Comparison of ENCODE assay signal across 7 mouse cellular contexts in genomic region chr13:37483010-37483855, GRCm38 (mm10).
DNase-seq lines count a peak whose midpoint lies in the region; ATAC-seq and TF ChIP-seq lines count a peak whose summit lies in the region.

No protein-coding gene starts in this region.

- 17% methylated on average over 19 of the region's 19 CpGs for WGBS in hindbrain, embryonic 12.5 days
- 16% methylated on average over 19 of the region's 19 CpGs for WGBS in limb, embryonic 11.5 days
- WGBS in midbrain, embryonic 10.5 days: 16% methylated on average over 19 of the region's 19 CpGs
- 36% methylated on average over 19 of the region's 19 CpGs for WGBS in stomach, postnatal 0 days

- no peak overlapping the region; the same call in 1 of the 2 replicates for H3K4me3 ChIP-seq in hindbrain, embryonic 12.5 days
- no peak overlapping the region for H3K4me3 ChIP-seq in limb, embryonic 11.5 days (ENCODE audit: low read depth, low read length)
- peak overlapping the region; percentile 39 for H3K4me3 ChIP-seq in midbrain, embryonic 10.5 days
- H3K4me3 ChIP-seq in stomach, postnatal 0 days (ENCODE audit: low read depth, low read length): no peak overlapping the region

- H3K9ac ChIP-seq in hindbrain, embryonic 12.5 days: peak overlapping the region; percentile 46
- H3K9ac ChIP-seq in limb, embryonic 11.5 days (ENCODE audit: low read length): peak overlapping the region; percentile 58
- H3K9ac ChIP-seq in stomach, postnatal 0 days (ENCODE audit: low read length): peak overlapping the region; percentile 55

- H3K4me2 ChIP-seq in hindbrain, embryonic 12.5 days (replicated peaks): peak overlapping the region; percentile 45
- H3K4me2 ChIP-seq in limb, embryonic 11.5 days (ENCODE audit: low read depth, severe bottlenecking): peak overlapping the region; percentile 27
- peak overlapping the region; percentile 35 for H3K4me2 ChIP-seq in stomach, postnatal 0 days (replicated peaks; ENCODE audit: low read depth)

- H3K27me3 ChIP-seq in hindbrain, embryonic 12.5 days: 0 out of 2 replicates have a peak, but pooled peaks cover 1% of the 10 kb centered on the region
- H3K27me3 ChIP-seq in limb, embryonic 11.5 days (ENCODE audit: control insufficient read depth, insufficient read depth, low read length): no peaks in the 10 kb centered on the region
- peaks cover 49% of the 10 kb centered on the region for H3K27me3 ChIP-seq in midbrain, embryonic 10.5 days (ENCODE audit: low read depth, poor library complexity, severe bottlenecking)
- no peaks in the 10 kb centered on the region for H3K27me3 ChIP-seq in stomach, postnatal 0 days (ENCODE audit: control insufficient read depth, insufficient read depth, low read length)

- no peaks in the 10 kb centered on the region for H3K9me3 ChIP-seq in hindbrain, embryonic 12.5 days (replicated peaks)
- no peaks in the 10 kb centered on the region for H3K9me3 ChIP-seq in limb, embryonic 11.5 days (ENCODE audit: control insufficient read depth, low read length)
- no peaks in the 10 kb centered on the region for H3K9me3 ChIP-seq in midbrain, embryonic 10.5 days (replicated peaks)
- no peaks in the 10 kb centered on the region for H3K9me3 ChIP-seq in stomach, postnatal 0 days (ENCODE audit: control insufficient read depth, low read length)

- no peak for TF ChIP-seq EP300 in stomach, postnatal 0 days (optimal IDR thresholded peaks at IDR 0.05)

- peak; percentile 64 for ATAC-seq in hindbrain, embryonic 12.5 days (ENCODE audit: low FRiP score)
- peak; percentile 59 for ATAC-seq in limb, embryonic 11.5 days (ENCODE audit: insufficient number of reproducible peaks, low FRiP score, low TSS enrichment, low read depth)
- peak; percentile 48 for ATAC-seq in stomach, postnatal 0 days (ENCODE audit: low FRiP score, low TSS enrichment)

- H3K27ac ChIP-seq in hindbrain, embryonic 12.5 days: peak overlapping the region; percentile 70
- H3K27ac ChIP-seq in limb, embryonic 11.5 days (replicated peaks; ENCODE audit: low read depth, low read length): peak overlapping the region; percentile 68; the same call in 1 of the 2 replicates
- peak overlapping the region; percentile 85 for H3K27ac ChIP-seq in midbrain, embryonic 10.5 days (replicated peaks)
- H3K27ac ChIP-seq in stomach, postnatal 0 days (replicated peaks): peak overlapping the region; percentile 88

- peak; percentile 33; the same call in 1 of the 2 replicates for TF ChIP-seq CTCF in stomach, postnatal 0 days (IDR thresholded peaks at IDR 0.05; ENCODE audit: low read depth)

- DNase-seq in adrenal gland, adult 8-10 months: peak; percentile 91
- DNase-seq in cerebellum, adult 18-20 months: peak; percentile 23 to 36
- peak; percentile 27 for DNase-seq in forelimb bud, embryonic 11.5 days (ENCODE audit: low read depth, low spot score)
- peak; percentile 72 for DNase-seq in limb, embryonic 11.5 days (ENCODE audit: low spot score)
- DNase-seq in midbrain, embryonic 10.5 days (ENCODE audit: low spot score): peak; percentile 53
- peak; percentile 60 for DNase-seq in stomach, postnatal 0 days (ENCODE audit: low spot score)

- H3K4me1 ChIP-seq in hindbrain, embryonic 12.5 days: peaks cover 15% of the 10 kb centered on the region
- peaks cover 12% of the 10 kb centered on the region for H3K4me1 ChIP-seq in limb, embryonic 11.5 days (ENCODE audit: control insufficient read depth, insufficient read depth, low read length)
- H3K4me1 ChIP-seq in midbrain, embryonic 10.5 days: peaks cover 18% of the 10 kb centered on the region
- peaks cover 4% of the 10 kb centered on the region for H3K4me1 ChIP-seq in stomach, postnatal 0 days (replicated peaks; ENCODE audit: control insufficient read depth, insufficient read depth)

- H3K36me3 ChIP-seq in hindbrain, embryonic 12.5 days: no peaks in the 10 kb centered on the region
- H3K36me3 ChIP-seq in limb, embryonic 11.5 days (ENCODE audit: control insufficient read depth, insufficient read depth, low read length): no peaks in the 10 kb centered on the region
- H3K36me3 ChIP-seq in midbrain, embryonic 10.5 days: no peaks in the 10 kb centered on the region
- H3K36me3 ChIP-seq in stomach, postnatal 0 days (ENCODE audit: control insufficient read depth, insufficient read depth, low read length): no peaks in the 10 kb centered on the region

Comparison
In these comparisons a context has a peak if more than half of its experiments do, and no peak if none do; other contexts are left out.
1. DNase-seq: peak in every context shown above with its lines; median percentile 91 in adrenal gland, adult 8-10 months; 72 in limb, embryonic 11.5 days; 60 in stomach, postnatal 0 days; 53 in midbrain, embryonic 10.5 days; 30 in cerebellum, adult 18-20 months; 27 in forelimb bud, embryonic 11.5 days.